Mouse (Mus musculus) midbrain, postnatal 0 days (tissue): Measurements from ENCODE around the gene Prpsap1. TPM values are rescaled to one million over a fixed set of nuclear protein-coding genes. Genes with fewer than 3 reads are reported as not detected.

Experiments
- ATAC-seq: fragments of 200-750 bp; cut with Nextera tagmentation; 2 replicates; pipeline ENCODE4 v1.8.0; 2017; ENCODE audit warnings: moderate number of reproducible peaks, mild to moderate bottlenecking, moderate TSS enrichment, moderate library complexity; ENCODE audit not compliant: low FRiP score
- DNase-seq: peaks from one replicate; pipeline ENCODE4 v3.0.0-alpha.2; 2015; ENCODE audit warnings: low spot score
- H3K27ac ChIP-seq: fragments of 300-500 bp; sonication (generic); 2 replicates; pipeline ENCODE4 v1.5.1; 2014; ENCODE audit warnings: low read depth, mild to moderate bottlenecking, low read length, mixed read lengths
- H3K27me3 ChIP-seq: fragments of 300-500 bp; sonication (generic); 2 replicates; pipeline ENCODE4 v1.6.1; 2014; ENCODE audit warnings: low read length, control low read depth, mixed read lengths; ENCODE audit not compliant: insufficient read depth
- H3K36me3 ChIP-seq: fragments of 300-500 bp; sonication (generic); 2 replicates; pipeline ENCODE4 v1.6.1; 2014; ENCODE audit warnings: low read length, control low read depth, mixed read lengths; ENCODE audit not compliant: insufficient read depth
- H3K4me1 ChIP-seq: fragments of 300-500 bp; sonication (generic); 2 replicates; pipeline ENCODE4 v1.6.1; 2014; ENCODE audit warnings: mild to moderate bottlenecking, control low read depth, antibody characterized with exemption, low read length, mixed read lengths; ENCODE audit not compliant: insufficient read depth
- H3K4me2 ChIP-seq: fragments of 300-500 bp; sonication (generic); 2 replicates; pipeline ENCODE4 v1.6.1; 2014; ENCODE audit warnings: low read depth, mild to moderate bottlenecking, low read length, mixed read lengths; ENCODE audit not compliant: poor library complexity, severe bottlenecking
- H3K4me3 ChIP-seq: fragments of 300-500 bp; sonication (generic); 2 replicates; pipeline ENCODE4 v1.5.1; 2014; ENCODE audit warnings: low read depth, mild to moderate bottlenecking, low read length, moderate library complexity
- H3K9ac ChIP-seq: fragments of 300-500 bp; sonication (generic); replicated peaks from 2 replicates; pipeline ENCODE4 v1.6.1; 2014; ENCODE audit warnings: mild to moderate bottlenecking, low read length, moderate library complexity, mixed read lengths; ENCODE audit not compliant: poor library complexity, severe bottlenecking
- H3K9me3 ChIP-seq: fragments of 300-500 bp; sonication (generic); 2 replicates; pipeline ENCODE4 v1.6.1; 2016; ENCODE audit warnings: low read length, control low read depth
- CTCF ChIP-seq: IDR thresholded peaks from 2 replicates; pipeline ENCODE4 v1.5.1; 2016; ENCODE audit warnings: antibody characterized with exemption, mild to moderate bottlenecking
- WGBS: fragments of 180-500 bp; shearing (Covaris S2); extraction: QIAGEN DNeasy Blood & Tissue Kit; methylation state at CpG from one replicate; pipeline ENCODE4 v1.1.7; 2014; 5-methylcytosine and 5-hydroxymethylcytosine counted together
- polyA plus RNA-seq: library from polyadenylated mRNA; unstranded; fragments of >200 nt; fragmentation: Nextera tagmentation; extraction: Ambion mirVana; gene quantifications from 2 replicates; pipeline ENCODE4 v1.2.1, GENCODE M21; 2015
- total RNA-seq: library from RNA; depleted of rRNA; stranded (reverse); fragments of >200 nt; gene quantifications from 2 replicates; pipeline ENCODE4 v1.2.3, GENCODE M21; 2014; rRNA removed

Gene Prpsap1
- total and polyA plus RNA-seq, 2 experiments from 2014 or later = 110 to 157 TPM

DNA sequence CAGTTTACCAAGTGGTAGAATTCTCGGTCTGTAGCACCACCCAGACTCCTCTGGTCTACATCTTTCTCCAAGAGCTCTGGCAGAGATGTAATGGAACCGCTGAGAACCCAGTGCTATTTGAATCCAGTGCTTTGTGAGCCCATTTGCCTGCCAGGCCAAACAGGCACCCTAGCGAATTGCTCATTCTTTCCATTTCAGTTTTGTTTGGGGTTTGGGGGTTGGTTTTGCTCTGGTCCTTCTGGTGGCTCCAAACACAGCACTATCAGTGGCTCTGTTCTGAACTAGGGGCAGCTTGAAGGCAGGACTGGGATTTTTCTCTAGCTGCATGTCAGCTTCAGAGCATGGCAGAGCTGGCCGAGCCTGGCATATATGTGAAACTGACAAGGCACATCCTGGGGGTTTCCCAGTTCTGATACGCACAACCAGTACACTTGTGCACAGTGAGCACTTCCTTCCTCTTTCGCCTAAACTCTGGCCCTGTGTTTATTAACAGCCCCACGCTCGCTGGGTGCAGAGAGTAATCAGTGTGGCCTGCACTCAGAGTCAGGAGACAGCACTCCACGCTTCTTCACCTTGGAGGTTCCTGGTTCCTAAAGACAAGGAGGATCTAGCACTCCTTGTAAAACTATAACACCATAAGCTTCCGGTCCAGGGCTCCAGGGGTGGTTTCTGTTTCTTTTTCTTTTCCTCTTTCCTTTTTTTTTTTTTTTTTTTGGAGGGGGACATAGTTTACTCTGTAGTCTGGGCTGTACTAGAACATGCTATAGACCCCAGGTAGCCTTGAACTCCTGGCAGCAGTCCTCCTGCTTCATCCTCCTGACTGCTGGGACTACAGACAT lies 70.0 kb downstream of the Prpsap1 start:
- no peaks in the 10 kb centered on the region for H3K4me1 ChIP-seq
- H3K4me3 ChIP-seq = no peak overlapping the region
- ATAC-seq (no peak), DNase-seq (no peak)
- no peak overlapping the region for H3K4me2 ChIP-seq
- H3K9me3 ChIP-seq = no peaks in the 10 kb centered on the region
- H3K9ac ChIP-seq = no peak overlapping the region
- H3K27me3 ChIP-seq = no peaks in the 10 kb centered on the region
- no peaks in the 10 kb centered on the region for H3K36me3 ChIP-seq
- TF ChIP-seq CTCF = no peak
- WGBS = 86% methylated on average over 10 of the region's 10 CpGs
- no peak overlapping the region for H3K27ac ChIP-seq

- WGBS = 90% methylated on average over 6 of the region's 6 CpGs
- no peak overlapping the region for H3K27ac ChIP-seq
- DNase-seq = no peak
- no peak overlapping the region for H3K4me3 ChIP-seq
- no peak for TF ChIP-seq CTCF
- no peaks in the 10 kb centered on the region for H3K27me3 ChIP-seq
- no peak overlapping the region for H3K4me2 ChIP-seq
- H3K36me3 ChIP-seq = no peaks in the 10 kb centered on the region
- no peak for ATAC-seq
- no peaks in the 10 kb centered on the region for H3K4me1 ChIP-seq
- no peak overlapping the region for H3K9ac ChIP-seq
- no peaks in the 10 kb centered on the region for H3K9me3 ChIP-seq
These were observed 70.8 kb downstream of the Prpsap1 start for GRCm38 (mm10) chr11:116423214-116423613.

DNA sequence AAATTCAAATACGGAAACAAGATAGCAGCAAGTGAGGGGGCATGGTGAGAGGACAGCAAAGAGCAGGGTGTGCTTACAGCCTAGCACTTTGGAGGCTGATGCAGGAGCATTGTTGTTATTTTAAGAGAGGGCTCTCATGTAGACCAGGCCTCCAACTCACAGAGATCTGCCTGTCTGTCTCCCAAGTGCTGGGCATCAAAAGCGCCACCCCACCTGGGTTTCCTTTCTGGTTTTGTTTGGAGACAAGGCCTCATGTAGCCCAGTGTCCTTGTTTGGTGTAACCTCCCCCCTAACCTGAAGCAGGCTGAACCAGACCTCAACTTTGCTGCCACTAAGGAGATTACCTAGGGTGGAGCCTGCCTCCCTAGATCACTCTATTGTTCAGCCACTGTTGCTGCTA lies 71.4 kb downstream of the Prpsap1 start:
- no peak for TF ChIP-seq CTCF
- DNase-seq (no peak), ATAC-seq (no peak)
- Histone ChIP-seq H3K4me2 (no peak overlapping the region), H3K27ac (no peak overlapping the region), H3K9ac (no peak overlapping the region), H3K27me3 (no peaks in the 10 kb centered on the region), H3K9me3 (no peaks in the 10 kb centered on the region), H3K4me3 (no peak overlapping the region), H3K36me3 (no peaks in the 10 kb centered on the region), H3K4me1 (no peaks in the 10 kb centered on the region)
- WGBS = 83% methylated on average over 2 of the region's 2 CpGs

DNA sequence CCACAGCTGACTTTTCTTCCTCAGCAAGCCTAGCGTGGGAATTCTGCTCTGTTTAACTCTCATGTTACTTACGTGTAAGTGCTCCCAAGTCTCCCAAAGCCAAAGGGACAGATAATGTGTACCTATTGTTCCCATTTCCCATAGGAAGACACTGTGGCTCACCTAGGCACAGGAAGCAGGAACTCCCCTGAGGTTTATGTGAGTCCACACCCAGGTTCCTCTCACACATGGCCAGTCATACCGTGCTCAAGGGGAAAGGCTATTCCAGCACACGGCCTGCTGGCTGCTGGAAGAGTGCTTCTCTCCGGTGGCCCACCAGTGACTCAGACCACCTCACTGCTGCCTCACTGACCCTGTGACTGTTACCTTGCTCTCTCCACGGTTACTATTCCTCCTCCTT lies 72.9 kb downstream of the Prpsap1 start:
- no peak overlapping the region for H3K4me2 ChIP-seq
- H3K9me3 ChIP-seq = no peaks in the 10 kb centered on the region
- no peaks in the 10 kb centered on the region for H3K4me1 ChIP-seq
- no peak overlapping the region for H3K27ac ChIP-seq
- no peak for TF ChIP-seq CTCF
- no peak for DNase-seq
- no peaks in the 10 kb centered on the region for H3K36me3 ChIP-seq
- ATAC-seq = no peak
- H3K4me3 ChIP-seq = no peak overlapping the region
- H3K9ac ChIP-seq = no peak overlapping the region
- no peaks in the 10 kb centered on the region for H3K27me3 ChIP-seq
- WGBS = 67% methylated on average over 6 of the region's 6 CpGs

Other genes starting within 250 kb of the Prpsap1 start
- gene Srp68, start 220.0 kb downstream of the Prpsap1 start, total RNA-seq = 17.7 and 27.3 TPM in 2 replicates
- 47.9 and 50.9 TPM in 2 replicates for gene Srp68, start 220.0 kb downstream of the Prpsap1 start, polyA plus RNA-seq
- gene Galr2, start 213.3 kb downstream of the Prpsap1 start, total RNA-seq = 0.47 TPM in 1 of 2 replicates, not detected in the other
- gene Galr2, start 213.3 kb downstream of the Prpsap1 start, polyA plus RNA-seq = 0.36 and 0.54 TPM in 2 replicates
- 81.0 and 101 TPM in 2 replicates for gene Exoc7, start 187.0 kb downstream of the Prpsap1 start, total RNA-seq
- gene Exoc7, start 187.0 kb downstream of the Prpsap1 start, polyA plus RNA-seq = 144 and 149 TPM in 2 replicates
- 24.1 and 37.5 TPM in 2 replicates for gene Foxj1, start 158.8 kb downstream of the Prpsap1 start, total RNA-seq
- 9.6 and 12.1 TPM in 2 replicates for gene Foxj1, start 158.8 kb downstream of the Prpsap1 start, polyA plus RNA-seq
- gene Rnf157, start 81.2 kb downstream of the Prpsap1 start, total RNA-seq = 113 and 138 TPM in 2 replicates
- 53.7 and 57.0 TPM in 2 replicates for gene Rnf157, start 81.2 kb downstream of the Prpsap1 start, polyA plus RNA-seq
- 81.0 and 85.9 TPM in 2 replicates for gene Ubald2, start 60.1 kb downstream of the Prpsap1 start, total RNA-seq
- gene Ubald2, start 60.1 kb downstream of the Prpsap1 start, polyA plus RNA-seq = 40.1 and 40.9 TPM in 2 replicates
- gene Qrich2, start 28.0 kb downstream of the Prpsap1 start, total RNA-seq = not detected in 2 replicates
- gene Qrich2, start 28.0 kb downstream of the Prpsap1 start, polyA plus RNA-seq = 0.14 and 0.15 TPM in 2 replicates
- 12.2 and 12.4 TPM in 2 replicates for gene Sphk1, start 36.7 kb upstream of the Prpsap1 start, total RNA-seq
- 9.3 and 13.8 TPM in 2 replicates for gene Sphk1, start 36.7 kb upstream of the Prpsap1 start, polyA plus RNA-seq
- 109 and 112 TPM in 2 replicates for gene Ube2o, start 87.2 kb upstream of the Prpsap1 start, total RNA-seq
- gene Ube2o, start 87.2 kb upstream of the Prpsap1 start, polyA plus RNA-seq = 35.2 and 35.7 TPM in 2 replicates
- 0.52 and 0.82 TPM in 2 replicates for gene Aanat, start 92.2 kb upstream of the Prpsap1 start, total RNA-seq
- gene Aanat, start 92.2 kb upstream of the Prpsap1 start, polyA plus RNA-seq = 0.90 and 0.94 TPM in 2 replicates
- 3.4 and 4.5 TPM in 2 replicates for gene Rhbdf2, start 132.8 kb upstream of the Prpsap1 start, total RNA-seq
- 1.0 TPM in 2 replicates for gene Rhbdf2, start 132.8 kb upstream of the Prpsap1 start, polyA plus RNA-seq
- gene Prcd, start 159.3 kb upstream of the Prpsap1 start, total RNA-seq = 3.7 TPM in 1 of 2 replicates, not detected in the other
- 4.8 and 6.0 TPM in 2 replicates for gene Prcd, start 159.3 kb upstream of the Prpsap1 start, polyA plus RNA-seq
- gene Cygb, start 160.1 kb upstream of the Prpsap1 start, total RNA-seq = 38.7 and 44.2 TPM in 2 replicates
- gene Cygb, start 160.1 kb upstream of the Prpsap1 start, polyA plus RNA-seq = 40.5 and 43.5 TPM in 2 replicates